Comparison of ENCODE assay signal across 8 mouse cellular contexts in the genomic region with DNA sequence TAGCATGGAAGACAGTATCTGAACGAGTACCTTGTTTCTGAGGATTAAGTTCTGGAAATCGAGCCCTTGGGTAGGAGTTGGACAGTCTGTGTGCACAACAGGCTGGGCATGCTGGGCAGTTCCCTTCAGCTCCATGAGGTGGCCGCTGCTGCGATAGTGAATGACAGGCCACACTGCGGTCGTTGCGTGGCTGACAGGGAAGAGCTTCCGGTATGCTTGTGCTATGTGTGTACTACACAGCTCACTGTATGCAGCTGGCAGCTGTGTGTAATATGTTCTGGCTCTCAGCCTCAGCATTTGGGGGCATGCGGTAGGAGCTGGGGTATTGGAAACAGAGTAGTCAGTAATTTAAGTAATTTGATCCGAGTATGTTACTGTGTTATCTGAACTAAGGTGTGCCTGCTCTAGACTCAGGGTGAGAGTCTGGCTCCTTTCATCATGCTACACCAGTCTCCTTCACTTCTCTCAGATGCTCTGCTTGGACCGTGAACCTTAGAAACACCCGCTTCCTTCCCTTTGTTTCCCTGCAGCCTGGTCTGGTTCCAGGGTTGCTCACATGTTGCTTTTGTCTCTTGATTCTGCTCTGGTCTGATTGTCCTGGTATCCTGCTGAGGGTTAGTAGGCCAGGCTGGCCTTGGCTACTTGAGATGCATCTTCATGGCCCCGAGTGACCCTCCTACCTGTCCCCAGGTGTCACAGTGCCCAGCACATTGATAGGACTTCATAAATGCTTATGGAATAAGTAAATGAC. TPM values are rescaled to one million over a fixed set of nuclear protein-coding genes. Genes with fewer than 3 reads are reported as not detected.
DNase-seq lines count a peak whose midpoint lies in the region; ATAC-seq lines count a peak whose summit lies in the region.

No protein-coding gene starts in this region.

- no peaks in the 10 kb centered on the region for H3K27me3 ChIP-seq in heart, embryonic 13.5 days (replicated peaks)
- no peaks in the 10 kb centered on the region for H3K27me3 ChIP-seq in limb, embryonic 15.5 days
- H3K27me3 ChIP-seq in midbrain, embryonic 15.5 days (replicated peaks) = no peaks in the 10 kb centered on the region

- 28% methylated on average over 13 of the region's 13 CpGs for WGBS in heart, embryonic 13.5 days
- WGBS in limb, embryonic 15.5 days = 32% methylated on average over 13 of the region's 13 CpGs
- WGBS in midbrain, embryonic 15.5 days = 27% methylated on average over 13 of the region's 13 CpGs

- peaks cover 35% of the 10 kb centered on the region for H3K4me1 ChIP-seq in heart, embryonic 13.5 days
- H3K4me1 ChIP-seq in limb, embryonic 15.5 days = peaks cover 16% of the 10 kb centered on the region
- peaks cover 47% of the 10 kb centered on the region for H3K4me1 ChIP-seq in midbrain, embryonic 15.5 days

- peak overlapping the region; percentile 37 for H3K9ac ChIP-seq in heart, embryonic 13.5 days
- H3K9ac ChIP-seq in limb, embryonic 15.5 days = no peak overlapping the region
- H3K9ac ChIP-seq in midbrain, embryonic 15.5 days = no peak overlapping the region

- H3K27ac ChIP-seq in heart, embryonic 13.5 days (replicated peaks) = peak overlapping the region; percentile 61
- H3K27ac ChIP-seq in limb, embryonic 15.5 days = no peak overlapping the region
- peak overlapping the region; percentile 70 for H3K27ac ChIP-seq in midbrain, embryonic 15.5 days

- peaks cover 5% of the 10 kb centered on the region; the same call in 1 of the 2 replicates for H3K9me3 ChIP-seq in heart, embryonic 13.5 days
- no peaks in the 10 kb centered on the region for H3K9me3 ChIP-seq in limb, embryonic 15.5 days
- H3K9me3 ChIP-seq in midbrain, embryonic 15.5 days = no peaks in the 10 kb centered on the region

- H3K36me3 ChIP-seq in heart, embryonic 13.5 days = peaks cover 6% of the 10 kb centered on the region
- no peaks in the 10 kb centered on the region for H3K36me3 ChIP-seq in limb, embryonic 15.5 days
- H3K36me3 ChIP-seq in midbrain, embryonic 15.5 days (replicated peaks) = no peaks in the 10 kb centered on the region

- H3K4me3 ChIP-seq in heart, embryonic 13.5 days = no peak overlapping the region
- no peak overlapping the region for H3K4me3 ChIP-seq in limb, embryonic 15.5 days
- no peak overlapping the region for H3K4me3 ChIP-seq in midbrain, embryonic 15.5 days

- peak; percentile 62 for ATAC-seq in common myeloid progenitor, adult 5-6 weeks (replicated peaks; ENCODE audit: low read depth, poor library complexity, severe bottlenecking)
- no peak for ATAC-seq in heart, embryonic 13.5 days (ENCODE audit: extremely low read depth, insufficient number of reproducible peaks, low FRiP score, low TSS enrichment)
- peak; percentile 55; the same call in 1 of the 2 replicates for ATAC-seq in limb, embryonic 15.5 days (ENCODE audit: insufficient number of reproducible peaks, low FRiP score, low TSS enrichment, low read depth)
- peak; percentile 46; the same call in 1 of the 2 replicates for ATAC-seq in midbrain, embryonic 15.5 days (replicated peaks)

- H3K4me2 ChIP-seq in heart, embryonic 13.5 days = peak overlapping the region; percentile 50
- no peak overlapping the region for H3K4me2 ChIP-seq in limb, embryonic 15.5 days
- peak overlapping the region; percentile 2; the same call in 1 of the 2 replicates for H3K4me2 ChIP-seq in midbrain, embryonic 15.5 days

- DNase-seq in adrenal gland, adult (ENCODE audit: inconsistent age in 2 of 2, low spot score in 1 of 2) = peak; percentile 24 to 53
- DNase-seq in adrenal gland, postnatal 4 days (ENCODE audit: low spot score in 2 of 2) = no peak
- DNase-seq in 3T3-L1 (ENCODE audit: low read depth, low spot score) = peak; percentile 18
- no peak for DNase-seq in urinary bladder, postnatal 14 days (ENCODE audit: low spot score)

RNA-seq across cellular contexts. Expression of a gene that starts 49.8 kb away (rescaled TPM):
- 10 to 100 TPM; 34.2 to 39.5 TPM for total RNA-seq in adrenal gland, postnatal 4 days (2021)
- total RNA-seq in common myeloid progenitor, adult 5-6 weeks (2017) = 26.5 and 26.6 TPM in 2 replicates
- 8.3 and 8.5 TPM in 2 replicates for polyA plus RNA-seq in heart, embryonic 13.5 days (2015; fragmentation: Nextera tagmentation; extraction: Ambion mirVana)
- polyA plus RNA-seq in limb, embryonic 15.5 days (2015; fragmentation: Nextera tagmentation; extraction: Ambion mirVana) = 10.5 and 13.1 TPM in 2 replicates
- 17.3 and 18.2 TPM in 2 replicates for polyA plus RNA-seq in midbrain, embryonic 15.5 days (2015; fragmentation: Nextera tagmentation; extraction: Ambion mirVana)

Comparison
In these comparisons a context has a peak if more than half of its experiments do, and no peak if none do; other contexts are left out.
1. DNase-seq: peak in adrenal gland, adult (2 of 2) and 3T3-L1 (single experiment); none in adrenal gland, postnatal 4 days (0 of 2) and urinary bladder, postnatal 14 days (single experiment).